Mouse (Mus musculus) stomach, postnatal 0 days (tissue): ENCODE measurements around the gene Abhd16a.
A peak's percentile ranks its signal among the peaks of the same experiment; 100 is the strongest.

Experiments used
- CTCF ChIP-seq: IDR thresholded peaks from 2 replicates; pipeline ENCODE4 v1.5.1; 2016; ENCODE audit warnings: antibody characterized with exemption, low read depth, mild to moderate bottlenecking, moderate library complexity
- EP300 ChIP-seq: optimal IDR thresholded peaks from 2 replicates; pipeline ENCODE3; 2016; ENCODE audit warnings: antibody characterized with exemption

DNA sequence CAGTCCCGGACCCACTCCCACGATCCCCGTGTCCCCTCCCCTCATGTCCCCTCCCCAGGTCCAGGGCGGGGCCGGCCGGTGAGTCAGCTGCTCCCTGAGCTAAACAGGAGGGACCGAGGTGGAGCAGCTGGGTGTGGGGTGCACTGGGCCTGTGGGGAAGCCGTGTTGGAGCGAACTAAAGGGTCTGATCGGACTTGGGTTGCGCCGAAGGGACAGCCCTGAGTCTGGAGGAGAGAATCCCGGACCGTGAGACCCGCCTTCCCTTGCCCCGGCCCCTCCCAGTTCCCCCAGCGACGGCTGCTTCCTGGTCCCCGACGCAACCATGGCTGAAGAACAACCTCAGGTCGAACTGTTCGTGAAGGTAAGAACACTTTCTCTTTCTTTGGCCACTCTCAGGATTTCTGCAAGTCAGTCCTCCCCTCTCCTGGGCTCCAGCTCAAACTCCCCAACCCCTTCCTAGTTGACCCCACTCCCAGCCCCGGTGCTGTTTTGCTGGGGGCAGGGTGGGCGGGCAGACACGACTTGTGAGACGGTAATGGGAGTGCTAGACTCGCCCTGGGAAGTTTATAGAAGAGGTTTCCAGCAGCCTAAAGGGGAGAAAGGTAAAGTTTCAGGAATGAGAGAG lies 38.8 kb upstream of the Abhd16a start:
- no peak for TF ChIP-seq CTCF
- peak; percentile 11 for TF ChIP-seq EP300
